Mouse (Mus musculus): Measurements from ENCODE around the gene Dhx9.
"Not testable (repeated sequence)": the region's sequence is repeated elsewhere in the genome, so short reads cannot be mapped to it uniquely, and the experiment has no call there.

Gene Dhx9

GRCm38 (mm10) chr1:153417805-153418204, 69.7 kb downstream of the Dhx9 start:
- not testable (repeated sequence) for DNase-seq (ENCODE audit: low read depth)

- DNase-seq (ENCODE audit: low read depth): not testable (repeated sequence)
Measured at GRCm38 (mm10) chr1:153416271-153416832, 71.1 kb downstream of the Dhx9 start.

GRCm38 (mm10) chr1:153415742-153416141, 71.7 kb downstream of the Dhx9 start:
- not testable (repeated sequence) for DNase-seq (ENCODE audit: low read depth)

- peak; percentile 76 for DNase-seq (ENCODE audit: low read depth)
Measured at GRCm38 (mm10) chr1:153414962-153415361, 72.5 kb downstream of the Dhx9 start.

GRCm38 (mm10) chr1:153414114-153414723, 73.2 kb downstream of the Dhx9 start:
- DNase-seq (ENCODE audit: low read depth): peak; percentile 85

- peak; percentile 63 for DNase-seq (ENCODE audit: low read depth)
Measured at GRCm38 (mm10) chr1:153413397-153414020, 74.0 kb downstream of the Dhx9 start.

GRCm38 (mm10) chr1:153412663-153413396, 74.6 kb downstream of the Dhx9 start:
- not testable (repeated sequence) for DNase-seq (ENCODE audit: low read depth)

- DNase-seq (ENCODE audit: low read depth): no peak
Measured at GRCm38 (mm10) chr1:153411723-153412122, 75.7 kb downstream of the Dhx9 start.

- not testable (repeated sequence) for DNase-seq (ENCODE audit: low read depth)
Measured at GRCm38 (mm10) chr1:153410915-153411314, 76.5 kb downstream of the Dhx9 start.

- not testable (repeated sequence) for DNase-seq (ENCODE audit: low read depth)
Measured at GRCm38 (mm10) chr1:153408296-153408695, 79.2 kb downstream of the Dhx9 start.

- DNase-seq (ENCODE audit: low read depth): not testable (repeated sequence)
Measured at GRCm38 (mm10) chr1:153407641-153408040, 79.8 kb downstream of the Dhx9 start.

Data from induced T-regulatory cell, adult 2 months (primary cell).